Mouse (Mus musculus): Measurements from ENCODE around the gene Arrdc1.

Arrdc1 gene

DNA sequence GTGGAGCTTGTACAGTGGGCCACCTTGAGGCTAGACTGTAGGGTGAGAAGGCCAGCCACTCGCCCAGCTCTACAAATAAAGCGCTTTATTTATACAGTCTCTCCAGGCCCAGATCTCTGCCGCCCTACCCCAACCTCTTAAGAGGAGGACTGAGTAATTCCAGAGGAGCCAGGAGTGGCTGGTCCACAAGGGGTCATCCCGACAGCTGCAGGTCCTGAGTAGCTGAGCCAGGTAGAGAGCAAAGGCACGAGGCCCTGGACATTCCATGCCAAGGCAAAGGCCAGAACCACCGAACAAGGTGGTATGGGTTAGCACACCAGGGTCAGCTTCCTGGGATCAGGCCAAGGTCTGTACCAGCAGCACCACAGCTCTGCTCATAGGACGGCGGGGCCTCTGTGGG lies 9.8 kb downstream of the Arrdc1 start:
- DNase-seq (ENCODE audit: low read depth, low spot score): no peak

DNA sequence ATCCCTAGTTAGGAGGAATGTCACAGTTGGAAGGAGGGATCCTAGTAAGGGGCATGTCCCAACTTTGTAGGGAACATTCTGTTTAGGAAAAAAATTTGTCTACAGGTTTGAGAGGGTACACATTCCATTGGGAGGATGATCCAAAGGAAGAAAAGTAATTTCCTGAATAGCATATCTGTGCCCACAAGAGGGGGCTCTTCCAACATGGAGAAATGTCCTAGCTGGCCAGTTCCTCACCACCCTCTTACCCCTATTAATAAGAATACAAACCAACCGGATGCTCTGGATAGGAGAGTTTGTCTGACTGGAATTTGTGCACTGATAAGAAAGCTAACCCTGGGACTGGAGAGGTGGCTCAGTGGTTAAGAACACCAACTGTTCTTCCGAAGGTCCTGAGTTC lies 11.5 kb downstream of the Arrdc1 start:
- DNase-seq (ENCODE audit: low read depth, low spot score): no peak

DNA sequence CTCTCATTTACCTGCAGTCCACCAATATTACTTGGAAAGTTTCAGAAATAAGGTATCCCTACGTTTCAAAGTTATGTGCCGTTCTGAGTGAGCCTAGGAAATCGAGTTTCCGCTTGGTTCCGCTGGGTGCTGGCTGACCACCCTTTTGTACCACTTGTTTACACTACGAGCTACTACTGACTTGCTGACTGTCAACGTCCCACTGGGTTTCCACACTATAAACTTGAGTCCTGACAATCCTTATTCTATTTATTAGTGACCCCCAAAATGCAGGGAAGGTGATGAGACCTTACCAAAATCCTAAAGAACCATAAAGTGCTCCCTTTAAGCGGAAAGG lies 15.2 kb downstream of the Arrdc1 start:
- DNase-seq (ENCODE audit: low read depth, low spot score): no peak

DNA sequence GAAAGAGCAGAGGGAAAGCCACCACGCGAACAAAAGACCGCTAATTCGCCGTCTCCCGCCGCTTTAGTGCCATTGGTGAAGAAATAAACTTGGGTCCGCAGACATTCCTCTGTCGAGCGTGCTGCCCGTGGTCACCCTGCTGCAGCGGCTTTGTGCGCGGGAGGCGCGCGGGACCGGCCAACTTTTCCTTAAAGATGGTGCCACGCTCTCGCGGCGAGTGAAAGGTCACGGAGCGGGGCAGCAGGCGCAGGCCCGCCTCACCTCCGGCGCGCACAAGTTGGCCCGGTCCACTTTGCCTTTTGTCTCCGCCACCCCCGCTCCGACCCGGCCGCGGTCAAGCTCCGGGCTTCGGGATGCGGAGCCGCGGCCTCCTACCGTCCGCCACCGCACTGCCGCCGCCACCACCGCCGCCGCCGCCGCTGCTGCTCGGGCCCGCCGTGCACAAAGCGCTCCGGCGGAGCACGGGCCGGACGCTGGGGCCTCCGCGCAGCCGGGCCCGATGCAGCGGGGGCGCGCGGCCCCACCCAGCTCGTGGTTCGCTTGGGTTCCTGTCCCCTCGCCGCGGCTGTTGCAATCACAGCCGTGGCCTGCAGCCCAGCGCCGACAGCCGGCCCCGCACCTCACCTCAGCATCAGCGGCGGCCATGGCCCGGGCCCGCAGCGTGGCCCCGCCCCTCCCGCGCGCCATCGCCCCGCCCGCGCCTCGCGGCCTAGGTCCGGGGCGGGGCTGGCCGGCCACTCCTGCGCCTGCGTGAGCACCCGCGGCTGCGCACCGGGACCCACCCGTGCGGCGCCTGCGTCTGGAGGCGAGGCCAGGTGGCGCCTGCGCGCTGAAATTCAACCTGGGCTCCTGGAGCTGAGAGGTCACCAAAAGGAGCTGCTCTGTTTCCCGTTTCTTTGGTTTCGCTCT lies 15.9 kb downstream of the Arrdc1 start, which contains the start of gene Ehmt1:
Gene Ehmt1 (minus strand): TSS at position 685 of the 909 bp plus-strand sequence.
- DNase-seq (ENCODE audit: low read depth, low spot score): peak; percentile 85

DNA sequence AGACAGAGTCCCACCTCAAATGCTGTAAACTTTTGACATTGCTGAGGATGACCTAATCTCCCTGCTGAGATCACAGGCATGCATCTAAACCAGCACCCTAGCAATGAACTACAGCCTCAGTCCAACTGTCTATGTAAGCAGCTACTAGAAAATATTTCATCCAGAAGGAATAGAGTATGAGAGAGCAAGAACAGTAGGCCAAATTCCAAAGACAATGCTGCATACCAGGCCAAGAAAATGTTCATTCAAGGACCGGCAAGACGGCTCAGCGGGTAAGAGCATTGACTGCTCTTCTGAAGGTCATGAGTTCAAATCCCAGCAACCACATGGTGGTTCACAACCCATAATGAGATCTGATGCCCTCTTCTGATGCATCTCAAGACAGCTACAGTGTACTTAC lies 20.3 kb downstream of the Arrdc1 start:
- no peak for DNase-seq (ENCODE audit: low read depth, low spot score)

DNA sequence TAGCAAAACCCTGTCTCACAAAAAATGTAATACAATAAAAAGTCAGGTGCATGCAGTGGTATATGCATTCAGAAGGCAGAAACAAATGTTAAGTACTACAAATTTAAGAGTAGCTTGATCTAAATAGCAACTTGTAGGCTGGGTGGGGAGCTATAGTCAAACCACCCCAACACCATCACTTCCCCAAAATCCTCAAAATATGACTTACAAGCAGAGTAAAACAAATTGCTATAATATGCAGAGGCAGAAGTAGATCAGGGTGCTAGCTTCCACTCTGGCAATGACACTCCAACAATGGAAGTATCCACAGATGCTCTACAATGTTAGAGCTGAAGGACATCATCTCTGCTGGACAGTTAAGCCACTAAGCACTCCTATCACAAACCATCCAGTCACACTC lies 22.5 kb downstream of the Arrdc1 start:
- no peak for DNase-seq (ENCODE audit: low read depth, low spot score)

DNA sequence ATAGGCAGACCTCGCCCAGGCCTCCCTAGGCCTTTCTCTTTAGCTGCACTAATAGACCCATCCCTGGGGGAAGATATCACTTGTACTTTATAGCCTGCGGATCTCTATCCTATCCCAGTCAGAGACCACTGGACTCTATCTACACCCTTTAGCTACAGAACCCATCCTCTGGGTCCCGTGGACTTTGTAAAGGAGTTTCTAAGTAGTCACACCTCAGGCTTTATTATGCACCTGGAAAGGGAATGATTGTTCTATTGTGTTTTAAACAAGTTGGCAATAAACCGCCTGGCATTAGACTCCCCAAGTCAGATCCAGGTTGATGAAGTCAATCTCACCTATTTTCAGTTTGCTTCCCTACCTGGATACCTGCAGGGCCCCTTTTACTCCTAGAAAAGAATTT lies 22.9 kb downstream of the Arrdc1 start:
- no peak for DNase-seq (ENCODE audit: low read depth, low spot score)

DNA sequence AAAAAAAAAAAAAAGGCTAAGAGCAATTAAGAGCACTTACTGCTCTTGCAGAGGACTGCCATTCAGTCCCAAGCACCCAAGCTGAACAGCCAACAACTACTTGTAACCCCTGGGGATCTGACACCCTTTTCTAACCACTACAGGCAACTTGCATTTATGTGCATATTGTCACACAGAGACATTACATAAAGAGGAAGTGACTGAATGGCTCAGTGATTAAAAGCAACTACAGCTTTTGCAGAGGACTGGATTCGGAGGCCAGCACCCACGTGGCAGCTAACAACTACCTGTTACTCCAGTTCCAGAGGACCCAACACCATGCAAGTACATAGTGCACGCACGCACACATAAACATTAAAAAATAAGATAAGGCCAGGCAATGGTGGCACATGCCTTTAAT lies 24.6 kb downstream of the Arrdc1 start:
- DNase-seq (ENCODE audit: low read depth, low spot score): no peak

DNA sequence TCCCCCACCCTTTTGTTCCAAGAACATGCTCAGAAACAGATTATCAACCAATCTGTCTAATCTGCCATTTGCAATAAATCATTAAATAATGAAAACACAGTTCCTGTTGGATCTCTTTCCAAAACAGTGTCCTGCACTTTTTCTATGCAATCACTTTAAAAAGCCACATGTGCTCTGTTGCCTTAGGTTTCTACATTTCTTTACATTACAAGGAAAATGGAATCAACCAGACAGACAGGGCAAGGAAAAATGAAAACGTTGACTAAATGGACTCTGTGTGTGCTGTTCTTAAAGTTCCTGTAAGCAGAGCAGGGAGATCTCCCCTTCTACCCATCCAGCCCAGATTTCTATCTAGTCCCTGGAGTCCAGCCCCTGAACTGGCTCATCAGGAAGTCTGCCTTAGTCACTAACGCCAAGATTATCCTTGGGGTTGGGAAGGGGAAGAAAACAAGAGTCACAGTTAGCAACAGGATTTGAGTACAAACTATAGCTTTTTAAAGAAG lies 29.3 kb downstream of the Arrdc1 start:
- DNase-seq (ENCODE audit: low read depth, low spot score): no peak

DNA sequence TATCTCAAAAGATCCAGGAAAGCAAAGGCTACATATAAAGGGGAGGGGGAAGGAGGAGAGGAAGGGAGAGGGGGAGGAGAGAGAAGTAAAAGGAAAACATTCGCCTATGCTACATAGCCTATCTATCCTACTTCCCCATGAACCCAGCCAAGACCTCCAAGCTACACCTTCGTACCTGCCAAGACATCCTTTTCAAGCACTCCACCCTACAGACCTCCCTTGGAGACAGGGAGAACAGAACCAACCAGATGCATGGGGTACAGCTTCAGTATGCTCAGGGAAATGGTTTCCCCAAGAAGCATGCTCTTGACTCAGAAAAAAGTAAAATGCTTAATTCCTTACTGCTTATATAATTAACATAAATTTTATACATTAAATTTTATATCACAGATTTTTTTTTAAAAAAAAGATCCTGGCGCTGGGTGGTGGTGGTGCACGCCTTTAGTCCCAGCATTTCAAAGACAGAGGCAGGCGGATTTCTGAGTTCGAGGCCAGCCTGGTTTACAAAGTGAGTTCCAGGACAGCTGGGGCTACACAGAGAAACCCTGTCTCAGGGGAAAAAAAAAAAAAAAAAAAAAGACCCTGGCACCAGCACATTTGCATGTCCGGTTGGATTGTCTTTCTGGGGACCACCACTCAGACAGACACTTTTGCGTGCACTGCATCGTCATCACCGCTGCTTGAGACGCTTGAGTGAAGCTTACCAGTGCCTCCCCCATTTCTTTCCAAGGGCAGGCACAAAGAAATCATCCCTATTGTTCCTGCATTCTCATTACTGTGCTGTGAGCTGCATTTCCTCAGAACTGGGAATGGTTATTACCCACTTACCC lies 30.0 kb downstream of the Arrdc1 start:
- DNase-seq (ENCODE audit: low read depth, low spot score): no peak

DNA sequence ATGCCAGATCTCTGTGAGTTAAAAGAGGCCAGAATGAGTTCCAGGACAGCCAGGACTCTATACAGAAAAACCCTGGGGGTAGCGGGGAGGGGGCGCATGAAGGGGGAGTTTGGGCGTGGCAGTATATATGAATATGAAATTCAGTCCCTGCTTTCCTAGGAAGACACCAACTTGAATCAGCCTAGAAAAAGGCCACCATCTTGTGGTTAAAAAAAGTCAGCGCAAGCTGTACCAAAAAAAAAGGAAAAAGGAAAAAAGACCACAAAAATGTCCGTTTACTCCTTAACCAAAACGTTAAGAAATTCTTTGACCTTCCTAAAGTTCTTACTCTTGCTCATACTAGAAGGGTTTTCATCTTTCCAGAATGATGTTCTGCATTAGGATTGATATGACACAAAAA lies 32.1 kb downstream of the Arrdc1 start:
- no peak for DNase-seq (ENCODE audit: low read depth, low spot score)

DNA sequence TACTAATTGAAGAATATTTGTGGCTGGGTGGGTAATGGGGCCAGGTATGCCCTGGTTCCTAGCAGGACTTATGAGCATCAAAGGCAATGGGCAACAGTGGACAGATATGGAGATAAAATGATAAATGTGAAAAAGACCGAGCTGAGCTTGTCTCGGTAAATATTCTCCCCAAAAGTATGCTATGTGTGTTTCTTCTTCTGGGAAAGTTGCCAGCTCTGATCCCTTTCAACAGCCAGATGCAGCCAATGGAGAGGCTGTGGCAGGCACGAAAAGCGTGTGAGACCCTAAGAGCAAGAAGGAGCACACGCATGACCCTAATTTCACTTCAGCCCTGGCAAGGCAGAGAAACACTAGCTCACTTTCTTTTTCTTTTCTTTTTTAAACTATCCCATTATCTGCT lies 34.0 kb downstream of the Arrdc1 start:
- no peak for DNase-seq (ENCODE audit: low read depth, low spot score)

DNA sequence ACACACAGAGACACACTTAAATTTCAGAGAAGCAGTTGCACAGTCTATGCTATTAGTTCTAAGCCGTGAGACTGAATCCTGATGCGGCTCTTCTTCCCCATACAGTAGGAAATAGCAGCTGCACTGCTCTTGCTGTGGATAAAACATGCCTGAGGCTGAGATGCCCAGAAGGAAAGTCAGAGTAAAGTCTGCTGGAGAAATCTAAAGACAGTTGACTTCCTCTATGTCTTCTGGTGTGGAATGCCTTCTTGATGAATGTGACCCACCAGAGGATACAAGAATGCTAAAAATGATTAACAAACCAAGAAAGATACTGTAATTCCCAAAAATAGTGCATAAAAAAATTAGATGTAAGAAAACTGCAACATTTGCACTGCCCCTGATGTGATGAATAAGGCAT lies 35.8 kb downstream of the Arrdc1 start:
- DNase-seq (ENCODE audit: low read depth, low spot score): no peak

DNA sequence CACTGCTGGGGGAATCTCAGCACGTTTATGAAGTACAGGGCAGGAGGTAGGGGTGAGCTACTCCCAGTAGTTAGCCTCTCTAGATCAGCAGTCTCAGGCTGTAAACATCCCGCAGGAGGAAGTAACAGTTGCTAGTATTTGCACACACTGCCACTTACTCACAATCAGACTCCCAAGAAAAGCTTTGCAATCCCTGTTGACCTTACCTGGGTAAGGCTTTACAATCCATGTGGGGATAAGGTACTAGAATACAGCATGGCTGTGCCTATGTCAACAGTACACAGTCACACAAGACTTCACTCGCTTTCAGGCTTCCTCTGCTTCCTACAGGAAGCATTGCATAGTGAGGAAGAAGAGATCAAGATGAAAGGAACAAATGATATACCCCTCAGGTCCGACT lies 38.3 kb downstream of the Arrdc1 start:
- DNase-seq (ENCODE audit: low read depth, low spot score): no peak

DNA sequence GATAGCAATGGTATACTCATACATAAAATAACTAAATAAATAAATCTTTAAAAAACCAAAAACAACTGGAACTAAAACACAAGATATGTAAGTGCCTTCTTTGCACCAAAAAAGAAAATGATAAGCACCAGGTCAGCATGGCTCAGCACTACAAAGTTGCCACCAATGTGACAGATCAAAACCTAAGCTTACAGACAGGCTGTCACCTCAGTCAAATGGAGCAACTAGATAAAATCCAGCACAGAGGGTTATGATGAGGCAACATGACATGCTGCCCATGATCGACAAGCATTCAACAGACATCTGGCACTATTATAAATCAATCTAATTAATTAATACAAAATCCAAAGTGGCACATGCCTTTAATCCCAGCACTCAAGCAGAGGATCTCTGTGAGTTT lies 40.8 kb downstream of the Arrdc1 start:
- no peak for DNase-seq (ENCODE audit: low read depth, low spot score)

DNA sequence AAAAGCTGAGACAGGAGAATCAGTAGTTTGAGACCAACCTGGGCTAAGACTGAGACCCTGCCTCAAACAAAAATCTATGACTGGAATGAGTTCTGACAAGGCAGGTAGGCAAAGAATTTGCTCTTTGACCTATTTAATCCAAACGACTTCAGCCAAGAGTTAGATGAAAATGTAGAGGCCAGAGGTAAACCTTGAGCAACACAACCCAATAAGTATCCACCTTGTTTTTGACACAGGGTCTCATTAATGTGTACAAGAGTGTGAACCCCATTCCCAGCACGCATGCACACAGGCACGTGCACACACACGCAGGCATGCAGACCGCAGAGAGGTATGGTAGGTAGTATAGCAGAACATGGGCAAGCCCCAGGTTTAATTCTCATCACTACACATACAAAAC lies 42.7 kb downstream of the Arrdc1 start:
- no peak for DNase-seq (ENCODE audit: low read depth, low spot score)

DNA sequence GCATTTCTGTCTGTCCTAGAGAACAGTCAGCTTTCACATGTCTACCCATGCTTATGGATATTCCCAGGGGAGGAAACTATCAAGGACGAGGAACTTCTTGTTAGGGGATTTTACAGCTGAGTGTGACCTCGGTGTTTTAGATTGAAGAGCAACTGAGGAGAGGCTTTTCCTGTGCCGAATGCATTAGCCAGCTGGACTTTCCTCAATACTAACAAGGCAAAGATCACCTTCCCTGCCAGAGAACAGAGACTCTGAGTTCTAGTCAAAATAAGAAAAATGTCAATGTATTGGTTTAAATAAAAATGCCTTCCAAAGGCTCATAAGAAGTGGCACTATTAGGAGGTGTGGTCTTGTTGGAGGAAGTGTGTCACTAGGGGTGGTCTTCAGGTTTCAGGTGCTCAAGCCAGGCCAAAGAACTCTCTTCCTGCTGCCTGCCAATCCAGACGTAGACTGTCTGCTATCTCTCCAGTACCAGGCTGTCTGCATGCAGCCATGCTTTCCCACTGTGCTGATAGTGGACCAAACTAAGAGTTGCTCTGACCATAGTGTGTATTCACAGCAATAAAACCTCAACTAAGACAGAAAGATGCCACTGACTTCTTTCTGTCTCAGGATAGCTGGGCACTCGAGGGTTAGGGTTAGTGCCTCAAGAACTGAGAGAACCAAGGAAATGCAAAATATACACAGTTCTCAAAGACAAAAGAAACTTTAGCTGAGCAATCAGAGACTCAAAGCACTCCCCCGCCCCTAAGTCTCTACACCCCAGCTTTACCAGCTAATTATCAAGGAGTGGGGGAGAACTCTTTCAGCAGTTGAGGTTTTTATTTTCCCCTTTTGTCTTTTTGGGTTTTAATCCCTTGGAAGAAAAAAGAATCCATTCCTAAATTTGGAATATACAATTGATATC lies 44.3 kb downstream of the Arrdc1 start:
- no peak for DNase-seq (ENCODE audit: low read depth, low spot score)

DNA sequence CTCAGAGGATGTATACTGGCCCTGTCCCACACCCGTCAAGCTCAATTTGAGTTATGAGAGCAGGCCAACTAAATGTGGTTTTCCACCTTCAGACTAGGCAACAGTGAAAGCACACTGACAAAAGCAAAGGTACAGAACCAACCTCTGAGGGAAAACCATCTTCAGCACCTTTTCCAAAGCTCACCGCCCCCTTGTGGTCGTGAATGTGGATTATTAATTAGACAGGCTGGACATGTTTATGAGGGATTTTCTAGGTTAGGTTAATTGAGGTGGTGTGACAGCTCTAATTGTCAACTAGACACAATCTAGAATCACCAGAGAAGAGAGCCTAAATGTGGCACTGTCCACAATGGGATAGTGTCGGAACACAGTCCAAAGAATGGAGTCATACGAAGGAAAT lies 46.2 kb downstream of the Arrdc1 start:
- no peak for DNase-seq (ENCODE audit: low read depth, low spot score)

DNA sequence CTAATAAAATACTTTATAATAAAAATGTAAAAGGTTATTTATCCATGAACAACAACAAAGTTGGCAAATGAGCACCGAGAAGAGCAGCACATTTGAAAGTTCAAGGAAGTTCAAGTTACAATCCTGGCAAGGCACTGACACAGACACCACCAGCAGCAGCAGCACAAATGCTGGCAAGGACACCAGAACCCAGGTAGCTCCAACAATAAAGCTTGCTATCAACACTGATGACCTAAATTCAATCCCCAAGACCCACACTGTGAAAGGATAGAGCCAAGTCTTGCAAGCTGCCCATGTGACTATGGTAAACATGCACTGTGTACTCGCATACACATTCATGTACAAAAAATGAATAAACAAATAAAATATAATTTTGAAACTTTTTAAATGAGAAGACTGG lies 54.4 kb downstream of the Arrdc1 start:
- no peak for DNase-seq (ENCODE audit: low read depth, low spot score)
